Mouse (Mus musculus): ENCODE data around the gene Gm20388. TPM values are rescaled to one million over a fixed set of nuclear protein-coding genes. Genes with fewer than 3 reads are reported as not detected.

Gene Gm20388
- total RNA-seq, 1 experiment from 2014 or later = 18.4 TPM

- no peak for ATAC-seq (replicated peaks in 1 of 2; ENCODE audit: insufficient read depth in 1 of 2, low FRiP score in 2 of 2, low TSS enrichment in 1 of 2, low read depth in 1 of 2, poor library complexity in 2 of 2, severe bottlenecking in 2 of 2)
Observed at GRCm38 (mm10) chr8:123815325-123815724, 3904.7 kb downstream of the Gm20388 start.

GRCm38 (mm10) chr8:123816939-123817338 lies 3906.3 kb downstream of the Gm20388 start:
- ATAC-seq (replicated peaks in 1 of 2; ENCODE audit: insufficient read depth in 1 of 2, low FRiP score in 2 of 2, low TSS enrichment in 1 of 2, low read depth in 1 of 2, poor library complexity in 2 of 2, severe bottlenecking in 2 of 2) = no peak

GRCm38 (mm10) chr8:123817747-123818146 lies 3907.1 kb downstream of the Gm20388 start:
- ATAC-seq (replicated peaks in 1 of 2; ENCODE audit: insufficient read depth in 1 of 2, low FRiP score in 2 of 2, low TSS enrichment in 1 of 2, low read depth in 1 of 2, poor library complexity in 2 of 2, severe bottlenecking in 2 of 2) = no peak

- no peak for ATAC-seq (replicated peaks in 1 of 2; ENCODE audit: insufficient read depth in 1 of 2, low FRiP score in 2 of 2, low TSS enrichment in 1 of 2, low read depth in 1 of 2, poor library complexity in 2 of 2, severe bottlenecking in 2 of 2)
Observed at GRCm38 (mm10) chr8:123819683-123820610, 3909.3 kb downstream of the Gm20388 start.

GRCm38 (mm10) chr8:123820780-123821179 lies 3910.1 kb downstream of the Gm20388 start:
- no peak for ATAC-seq (replicated peaks in 1 of 2; ENCODE audit: insufficient read depth in 1 of 2, low FRiP score in 2 of 2, low TSS enrichment in 1 of 2, low read depth in 1 of 2, poor library complexity in 2 of 2, severe bottlenecking in 2 of 2)

GRCm38 (mm10) chr8:123823111-123823510 lies 3912.5 kb downstream of the Gm20388 start:
- no peak for ATAC-seq (replicated peaks in 1 of 2; ENCODE audit: insufficient read depth in 1 of 2, low FRiP score in 2 of 2, low TSS enrichment in 1 of 2, low read depth in 1 of 2, poor library complexity in 2 of 2, severe bottlenecking in 2 of 2)

- no peak for ATAC-seq (replicated peaks in 1 of 2; ENCODE audit: insufficient read depth in 1 of 2, low FRiP score in 2 of 2, low TSS enrichment in 1 of 2, low read depth in 1 of 2, poor library complexity in 2 of 2, severe bottlenecking in 2 of 2)
Observed at GRCm38 (mm10) chr8:123823532-123824123, 3913.0 kb downstream of the Gm20388 start.

GRCm38 (mm10) chr8:123826001-123826400 lies 3915.4 kb downstream of the Gm20388 start:
- ATAC-seq (replicated peaks in 1 of 2; ENCODE audit: insufficient read depth in 1 of 2, low FRiP score in 2 of 2, low TSS enrichment in 1 of 2, low read depth in 1 of 2, poor library complexity in 2 of 2, severe bottlenecking in 2 of 2) = peak in 1 of 2 experiments; percentile 53; a peak in 1 of 4 replicates

GRCm38 (mm10) chr8:123826758-123827157 lies 3916.1 kb downstream of the Gm20388 start:
- no peak for ATAC-seq (replicated peaks in 1 of 2; ENCODE audit: insufficient read depth in 1 of 2, low FRiP score in 2 of 2, low TSS enrichment in 1 of 2, low read depth in 1 of 2, poor library complexity in 2 of 2, severe bottlenecking in 2 of 2)

- no peak for ATAC-seq (replicated peaks in 1 of 2; ENCODE audit: insufficient read depth in 1 of 2, low FRiP score in 2 of 2, low TSS enrichment in 1 of 2, low read depth in 1 of 2, poor library complexity in 2 of 2, severe bottlenecking in 2 of 2)
Observed at GRCm38 (mm10) chr8:123827523-123827922, 3916.9 kb downstream of the Gm20388 start.

- ATAC-seq (replicated peaks in 1 of 2; ENCODE audit: insufficient read depth in 1 of 2, low FRiP score in 2 of 2, low TSS enrichment in 1 of 2, low read depth in 1 of 2, poor library complexity in 2 of 2, severe bottlenecking in 2 of 2) = peak; percentile 49 to 67; a peak in 3 of 4 replicates
Observed at GRCm38 (mm10) chr8:123832757-123833156, 3922.1 kb downstream of the Gm20388 start.

- peak in 1 of 2 experiments; percentile 73; a peak in 2 of 4 replicates for ATAC-seq (replicated peaks in 1 of 2; ENCODE audit: insufficient read depth in 1 of 2, low FRiP score in 2 of 2, low TSS enrichment in 1 of 2, low read depth in 1 of 2, poor library complexity in 2 of 2, severe bottlenecking in 2 of 2)
Observed at GRCm38 (mm10) chr8:123835451-123835850, 3924.8 kb downstream of the Gm20388 start.

- ATAC-seq (replicated peaks in 1 of 2; ENCODE audit: insufficient read depth in 1 of 2, low FRiP score in 2 of 2, low TSS enrichment in 1 of 2, low read depth in 1 of 2, poor library complexity in 2 of 2, severe bottlenecking in 2 of 2) = no peak
Observed at GRCm38 (mm10) chr8:123836354-123836753, 3925.7 kb downstream of the Gm20388 start.

GRCm38 (mm10) chr8:123838496-123838895 lies 3927.9 kb downstream of the Gm20388 start:
- ATAC-seq (replicated peaks in 1 of 2; ENCODE audit: insufficient read depth in 1 of 2, low FRiP score in 2 of 2, low TSS enrichment in 1 of 2, low read depth in 1 of 2, poor library complexity in 2 of 2, severe bottlenecking in 2 of 2) = no peak

GRCm38 (mm10) chr8:123840578-123841345 lies 3930.1 kb downstream of the Gm20388 start:
- ATAC-seq (replicated peaks in 1 of 2; ENCODE audit: insufficient read depth in 1 of 2, low FRiP score in 2 of 2, low TSS enrichment in 1 of 2, low read depth in 1 of 2, poor library complexity in 2 of 2, severe bottlenecking in 2 of 2) = no peak

GRCm38 (mm10) chr8:123842086-123842485 lies 3931.4 kb downstream of the Gm20388 start:
- no peak for ATAC-seq (replicated peaks in 1 of 2; ENCODE audit: insufficient read depth in 1 of 2, low FRiP score in 2 of 2, low TSS enrichment in 1 of 2, low read depth in 1 of 2, poor library complexity in 2 of 2, severe bottlenecking in 2 of 2)

GRCm38 (mm10) chr8:123844341-123844740 lies 3933.7 kb downstream of the Gm20388 start:
- no peak for ATAC-seq (replicated peaks in 1 of 2; ENCODE audit: insufficient read depth in 1 of 2, low FRiP score in 2 of 2, low TSS enrichment in 1 of 2, low read depth in 1 of 2, poor library complexity in 2 of 2, severe bottlenecking in 2 of 2)

GRCm38 (mm10) chr8:123845114-123845513 lies 3934.5 kb downstream of the Gm20388 start:
- peak; percentile 65 to 76 for ATAC-seq (replicated peaks in 1 of 2; ENCODE audit: insufficient read depth in 1 of 2, low FRiP score in 2 of 2, low TSS enrichment in 1 of 2, low read depth in 1 of 2, poor library complexity in 2 of 2, severe bottlenecking in 2 of 2)
